Mouse (Mus musculus) testis, adult 2 months (tissue): ENCODE measurements around the gene Map1b.

ENCODE experiments used
- CTCF ChIP-seq: fragments of 200-500 bp; IDR thresholded peaks from 2 replicates; pipeline ENCODE4 v1.5.1; 2012; ENCODE audit warnings: low read depth, mild to moderate bottlenecking, inconsistent platforms, low read length, moderate library complexity; ENCODE audit not compliant: control insufficient read depth, insufficient read depth, insufficient replicate concordance
- POLR2A ChIP-seq: fragments of 200-500 bp; IDR thresholded peaks from 2 replicates; pipeline ENCODE4 v1.6.1; 2012; ENCODE audit warnings: low read depth, mild to moderate bottlenecking, inconsistent platforms, low read length, moderate library complexity; ENCODE audit not compliant: control insufficient read depth

DNA sequence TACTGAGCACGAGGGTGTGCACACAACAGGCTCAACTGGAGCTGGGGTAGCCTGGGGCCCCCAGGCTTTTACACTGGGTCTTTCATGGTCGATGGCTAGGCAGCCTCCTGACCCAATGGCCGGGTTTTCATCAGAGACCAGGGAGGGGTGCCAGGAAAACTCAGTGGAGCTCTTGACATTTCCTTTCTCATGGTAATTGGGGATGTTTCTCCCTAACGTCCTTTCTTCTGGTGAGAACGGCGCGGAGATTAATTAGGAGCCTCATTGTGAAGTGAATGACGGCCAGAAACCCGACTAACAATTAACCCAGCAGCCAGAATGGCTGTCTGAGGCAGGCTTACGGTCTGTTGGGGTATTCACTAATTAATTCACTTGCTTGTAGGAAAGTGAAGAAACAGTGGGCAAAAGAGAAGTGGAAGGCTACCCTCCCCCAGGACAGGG is 71.9 kb downstream of the Map1b start:
- TF ChIP-seq CTCF (no peak), POLR2A (no peak)
